In genomic region chr10:4177285-4177684, GRCm38 (mm10) we compare ENCODE assay signal across 20 mouse cellular contexts.
"Had no signal": no experiment of that assay in that cellular context is flagged by ENCODE, and none has a peak within 500 bp of the region (broad histone marks: within the 10 kb centered on the region; RNA-seq: fewer than 3 reads in every experiment).

No protein-coding gene starts in this region.

- H3K27me3 ChIP-seq: limb, embryonic 13.5 days; liver, embryonic 12.5 days; liver, embryonic 15.5 days; midbrain, embryonic 12.5 days; midbrain, embryonic 15.5 days; neural tube, embryonic 12.5 days; neural tube, embryonic 15.5 days had no signal

- H3K4me3 ChIP-seq: limb, embryonic 10.5 days; limb, embryonic 13.5 days; liver, embryonic 12.5 days; liver, embryonic 15.5 days; midbrain, embryonic 12.5 days; midbrain, embryonic 15.5 days; neural tube, embryonic 12.5 days; neural tube, embryonic 15.5 days had no signal

- ATAC-seq: hindbrain, embryonic 16.5 days; liver, embryonic 12.5 days; midbrain, embryonic 15.5 days had no signal

- H3K9me3 ChIP-seq: limb, embryonic 10.5 days; liver, embryonic 12.5 days; liver, embryonic 15.5 days; midbrain, embryonic 12.5 days; midbrain, embryonic 15.5 days; neural tube, embryonic 12.5 days; neural tube, embryonic 15.5 days had no signal

- H3K9ac ChIP-seq: limb, embryonic 13.5 days; liver, embryonic 12.5 days; liver, embryonic 15.5 days; midbrain, embryonic 12.5 days; midbrain, embryonic 15.5 days; neural tube, embryonic 12.5 days; neural tube, embryonic 15.5 days had no signal

- H3K4me1 ChIP-seq: liver, embryonic 15.5 days; midbrain, embryonic 15.5 days; neural tube, embryonic 12.5 days; neural tube, embryonic 15.5 days had no signal

- H3K36me3 ChIP-seq: limb, embryonic 10.5 days; limb, embryonic 13.5 days; liver, embryonic 12.5 days; liver, embryonic 15.5 days; midbrain, embryonic 12.5 days; midbrain, embryonic 15.5 days; neural tube, embryonic 12.5 days; neural tube, embryonic 15.5 days had no signal

- H3K27ac ChIP-seq: limb, embryonic 10.5 days; limb, embryonic 13.5 days; liver, embryonic 12.5 days; liver, embryonic 15.5 days; macrophage; midbrain, embryonic 12.5 days; midbrain, embryonic 15.5 days; neural tube, embryonic 12.5 days; neural tube, embryonic 15.5 days had no signal

- DNase-seq: kidney, adult 18-20 months; kidney, adult 9 months; kidney, postnatal 14 days; kidney, postnatal 4 days; liver; lung, adult 18-20 months; right cerebral cortex, adult 18-20 months; right cerebral cortex, postnatal 14 days; right cerebral cortex, postnatal 4 days; thymus, postnatal 36 days had no signal

- H3K4me2 ChIP-seq: limb, embryonic 13.5 days; liver, embryonic 12.5 days; liver, embryonic 15.5 days; midbrain, embryonic 12.5 days; midbrain, embryonic 15.5 days; neural tube, embryonic 12.5 days; neural tube, embryonic 15.5 days had no signal
